Mouse (Mus musculus) CH12.LX (cell line): ENCODE measurements around the gene Elane. TPM values are rescaled to one million over a fixed set of nuclear protein-coding genes. Genes with fewer than 3 reads are reported as not detected.

ENCODE experiments used
- DNase-seq: peaks from one replicate; pipeline ENCODE4 v3.0.0-alpha.2; 2013; ENCODE audit errors: extremely low read depth
- H3K27ac ChIP-seq: 2 replicates; pipeline ENCODE4 v1.5.1; 2012; ENCODE audit warnings: low read depth, mild to moderate bottlenecking, control low read depth, moderate library complexity; ENCODE audit not compliant: insufficient read depth
- H3K27me3 ChIP-seq: replicated peaks from 2 replicates; pipeline ENCODE3; 2012; ENCODE audit warnings: inconsistent platforms
- H3K36me3 ChIP-seq, 2 experiments: replicated peaks in 1 of 2; 2 replicates each; pipeline versions ENCODE3 to v1.6.1; 2012; ENCODE audit warnings: inconsistent platforms in 1 of 2, low read length in 1 of 2, mild to moderate bottlenecking in 1 of 2, mixed read lengths in 1 of 2, moderate library complexity in 1 of 2; ENCODE audit not compliant: control insufficient read depth in 1 of 2, insufficient read depth in 1 of 2
- H3K4me1 ChIP-seq, 2 experiments: 2 replicates each; pipeline ENCODE4 v1.6.1; 2012; ENCODE audit warnings: inconsistent platforms in 1 of 2, moderate library complexity in 1 of 2; ENCODE audit not compliant: insufficient read depth in 2 of 2, control insufficient read depth in 1 of 2
- H3K4me2 ChIP-seq: 2 replicates; pipeline ENCODE4 v1.6.1; 2012; ENCODE audit warnings: low read depth, mild to moderate bottlenecking, control low read depth; ENCODE audit not compliant: poor library complexity, insufficient read depth, severe bottlenecking
- H3K4me3 ChIP-seq, 3 experiments: fragments of 150-350 bp in 1 of 3; sonication (generic) in 1 of 3; replicated peaks in 1 of 3; 2 replicates each; pipeline versions ENCODE3 to v1.5.1; 2011 to 2012; ENCODE audit warnings: low read depth in 2 of 3, low read length in 2 of 3, mild to moderate bottlenecking in 2 of 3, moderate library complexity in 2 of 3, control low read depth in 1 of 3, improper control_type of control experiment in 1 of 3, inconsistent platforms in 1 of 3, mixed read lengths in 1 of 3; ENCODE audit not compliant: poor library complexity in 1 of 3
- H3K79me2 ChIP-seq: replicated peaks from 2 replicates; pipeline ENCODE4 v1.6.1; 2012; ENCODE audit warnings: mild to moderate bottlenecking, moderate library complexity; ENCODE audit not compliant: control insufficient read depth, poor library complexity, insufficient read depth, severe bottlenecking; ENCODE audit errors: extremely low read depth
- H3K9ac ChIP-seq: 2 replicates; pipeline ENCODE4 v1.6.1; 2012; ENCODE audit warnings: low read depth, mild to moderate bottlenecking, control low read depth, moderate library complexity; ENCODE audit not compliant: insufficient read depth
- H3K9me3 ChIP-seq: replicated peaks from 2 replicates; pipeline ENCODE3; 2012; ENCODE audit warnings: low read length, inconsistent platforms, mixed read lengths
- ETS1 ChIP-seq: conservative IDR thresholded peaks from 2 replicates; pipeline ENCODE4 v1.6.1; 2012; ENCODE audit warnings: low read depth, mild to moderate bottlenecking, inconsistent platforms, low read length, improper control_type of control experiment, moderate library complexity
- GABPA ChIP-seq: IDR thresholded peaks from 2 replicates; pipeline ENCODE4 v1.6.1; 2012; ENCODE audit warnings: low read depth, low read length, improper control_type of control experiment, inconsistent platforms; ENCODE audit not compliant: insufficient replicate concordance
- IRF4 ChIP-seq: IDR thresholded peaks from 2 replicates; pipeline ENCODE4 v1.6.1; 2014; ENCODE audit warnings: low read depth, mild to moderate bottlenecking, inconsistent platforms, low read length, improper control_type of control experiment
- MAZ ChIP-seq: IDR thresholded peaks from 2 replicates; pipeline ENCODE4 v1.6.1; 2012; ENCODE audit warnings: low read depth, mild to moderate bottlenecking, inconsistent platforms, low read length, improper control_type of control experiment, moderate library complexity
- MYC ChIP-seq: IDR thresholded peaks from 2 replicates; pipeline ENCODE4 v1.6.1; 2011; ENCODE audit warnings: low read depth, mild to moderate bottlenecking, improper control_type of control experiment, low read length
- NELFE ChIP-seq: IDR thresholded peaks from 2 replicates; pipeline ENCODE4 v1.6.1; 2011; ENCODE audit warnings: low read depth, low read length, improper control_type of control experiment
- NRF1 ChIP-seq: IDR thresholded peaks from 2 replicates; pipeline ENCODE4 v1.6.1; 2014; ENCODE audit warnings: low read depth, mild to moderate bottlenecking, inconsistent platforms, low read length, improper control_type of control experiment, moderate library complexity
- POLR2A ChIP-seq: IDR thresholded peaks from 2 replicates; pipeline ENCODE4 v1.6.1; 2011; ENCODE audit warnings: low read depth, mild to moderate bottlenecking, improper control_type of control experiment, low read length
- POLR2AphosphoS2 ChIP-seq: IDR thresholded peaks from 2 replicates; pipeline ENCODE4 v1.6.1; 2011; ENCODE audit warnings: low read depth, low read length, improper control_type of control experiment
- RCOR1 ChIP-seq: conservative IDR thresholded peaks from 2 replicates; pipeline ENCODE4 v1.6.1; 2012; ENCODE audit warnings: low read depth, mild to moderate bottlenecking, inconsistent platforms, low read length, improper control_type of control experiment
- SIN3A ChIP-seq: IDR thresholded peaks from 2 replicates; pipeline ENCODE4 v1.6.1; 2012; ENCODE audit warnings: low read length, improper control_type of control experiment, inconsistent platforms
- TBP ChIP-seq: conservative IDR thresholded peaks from 2 replicates; pipeline ENCODE4 v1.6.1; 2011; ENCODE audit warnings: low read depth, low read length, improper control_type of control experiment
- USF1 ChIP-seq: IDR thresholded peaks from 2 replicates; pipeline ENCODE4 v1.6.1; 2014; ENCODE audit warnings: low read depth, mild to moderate bottlenecking, inconsistent platforms, low read length, improper control_type of control experiment
- USF2 ChIP-seq: conservative IDR thresholded peaks from 2 replicates; pipeline ENCODE4 v1.6.1; 2011; ENCODE audit warnings: low read depth, low read length, improper control_type of control experiment
- ZC3H11A ChIP-seq: IDR thresholded peaks from 2 replicates; pipeline ENCODE4 v1.6.1; 2012; ENCODE audit warnings: low read depth, mild to moderate bottlenecking, inconsistent platforms, low read length, improper control_type of control experiment
- ZNF384 ChIP-seq: IDR thresholded peaks from 2 replicates; pipeline ENCODE4 v1.6.1; 2012; ENCODE audit warnings: low read depth, low read length, improper control_type of control experiment, inconsistent platforms
- dilution Hi-C: fragments of 300-500 bp; cut with MboI; formaldehyde crosslinking; loops from 2 replicates; pipeline ENCODE4 v1.14.3; 2020; ENCODE audit warnings: low sequenced_read_pairs; ENCODE audit not compliant: extremely low pct_unique_long_range_greater_than_20kb, extremely low pct_ligation_motif_present
- in situ Hi-C: fragments of 300-500 bp; cut with MboI; formaldehyde crosslinking; loops from 3 replicates; pipeline ENCODE4 v1.14.3; 2019; ENCODE audit warnings: low sequenced_read_pairs, low pct_ligation_motif_present, low pct_unique_long_range_greater_than_20kb, mixed read lengths
- polyA plus RNA-seq: library from polyadenylated mRNA; unstranded; fragments of >175 nt; gene quantifications from 2 replicates; pipeline ENCODE4 v1.2.1, GENCODE M21; 2012; ENCODE audit warnings: low read depth; ENCODE audit not compliant: insufficient read length
- total RNA-seq, 2 experiments: library from RNA; depleted of rRNA; stranded (reverse); fragments of 300-350 nt in 1 of 2; fragments of >200 nt in 1 of 2; gene quantifications; 2 replicates each; pipeline ENCODE4 v1.2.3; 2012 to 2014

The Elane gene
- total and polyA plus RNA-seq, 3 experiments = not detected

DNA sequence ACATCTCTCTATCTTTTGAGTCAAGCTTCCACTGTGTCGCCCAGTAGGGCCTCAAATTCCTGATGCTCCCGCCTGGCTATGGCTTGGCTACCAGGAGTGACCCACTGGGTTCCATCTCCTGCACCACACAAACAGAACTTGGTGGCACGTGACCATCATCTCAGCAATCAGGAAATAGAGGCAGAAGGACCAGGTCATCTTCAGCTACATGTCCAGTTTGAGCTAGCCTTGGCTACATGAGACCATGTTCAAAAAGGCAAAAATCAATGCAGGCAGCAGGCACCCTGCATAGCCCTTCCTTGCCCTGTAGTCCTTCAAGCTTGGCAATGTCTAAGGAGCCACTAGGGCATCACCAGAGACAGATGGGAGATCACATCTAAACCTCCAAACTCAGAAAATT is 46.0 kb upstream of the Elane start:
- Histone ChIP-seq H3K36me3 (no peaks in the 10 kb centered on the region), H3K27ac (no peak overlapping the region), H3K4me1 (no peaks in the 10 kb centered on the region), H3K4me2 (no peak overlapping the region), H3K27me3 (peaks cover 7% of the 10 kb centered on the region), H3K9ac (no peak overlapping the region), H3K79me2 (no peaks in the 10 kb centered on the region), H3K9me3 (peaks cover 5% of the 10 kb centered on the region), H3K4me3 (no peak overlapping the region)
- dilution Hi-C loops = no loop called here
- DNase-seq = no peak
- no peak for TF ChIP-seq USF1
- in situ Hi-C loops = no loop called here

DNA sequence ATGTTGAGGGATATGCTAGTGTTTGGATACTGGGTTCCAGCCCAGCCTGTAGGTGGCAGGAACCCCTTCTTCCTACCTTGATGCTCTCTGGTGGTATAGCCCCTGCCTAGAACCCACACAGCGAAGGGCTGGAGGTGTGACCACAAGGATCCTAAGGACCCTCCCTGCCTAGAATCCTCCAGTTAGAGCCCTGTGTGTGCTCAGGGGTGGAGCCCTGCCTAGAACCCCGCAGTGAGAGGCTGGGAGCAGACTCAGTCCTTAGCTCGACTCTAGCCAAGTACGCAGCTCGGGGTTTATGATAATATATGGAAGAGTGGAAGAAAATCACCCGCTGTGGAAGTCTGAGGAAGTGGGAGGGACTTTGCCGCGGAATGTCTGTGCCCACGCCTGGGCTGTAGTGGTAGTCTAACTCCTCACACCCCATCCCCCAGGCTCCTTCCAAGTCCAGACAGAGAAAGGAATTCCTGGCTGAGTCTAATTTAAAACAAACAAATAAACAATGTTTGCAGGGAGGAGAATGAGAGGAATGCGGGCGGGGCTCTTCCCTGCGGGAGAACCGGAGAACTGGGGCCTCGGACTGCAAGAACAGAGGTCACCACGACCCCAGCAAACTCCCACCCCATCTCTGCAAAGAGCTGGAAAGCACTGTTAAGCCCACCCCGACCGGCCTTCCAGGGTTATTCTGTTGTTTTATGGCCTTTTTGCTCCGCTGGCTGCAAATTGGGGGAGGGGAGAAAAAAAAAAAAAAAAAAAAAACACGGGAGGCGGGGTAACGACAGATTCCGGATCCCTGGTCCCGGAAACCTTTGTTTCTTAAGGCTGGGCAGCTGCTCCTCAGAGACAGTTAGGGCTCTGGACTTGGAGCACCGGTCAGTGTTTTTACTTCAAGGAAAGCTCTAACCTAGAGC is 45.1 kb upstream of the Elane start:
- Histone ChIP-seq H3K27me3 (peaks cover 7% of the 10 kb centered on the region), H3K79me2 (no peaks in the 10 kb centered on the region), H3K4me2 (no peak overlapping the region), H3K27ac (no peak overlapping the region), H3K4me1 (no peaks in the 10 kb centered on the region)
- DNase-seq = no peak
- TF ChIP-seq ZNF384 = peak; percentile 71
- TF ChIP-seq TBP = no peak
- TF ChIP-seq, all 38 proteins: peak for 1
- Histone ChIP-seq H3K36me3 (no peaks in the 10 kb centered on the region), H3K4me3 (no peak overlapping the region), H3K9ac (no peak overlapping the region), H3K9me3 (peaks cover 5% of the 10 kb centered on the region)
- dilution Hi-C loops = no loop called here
- in situ Hi-C loops = no loop called here

DNA sequence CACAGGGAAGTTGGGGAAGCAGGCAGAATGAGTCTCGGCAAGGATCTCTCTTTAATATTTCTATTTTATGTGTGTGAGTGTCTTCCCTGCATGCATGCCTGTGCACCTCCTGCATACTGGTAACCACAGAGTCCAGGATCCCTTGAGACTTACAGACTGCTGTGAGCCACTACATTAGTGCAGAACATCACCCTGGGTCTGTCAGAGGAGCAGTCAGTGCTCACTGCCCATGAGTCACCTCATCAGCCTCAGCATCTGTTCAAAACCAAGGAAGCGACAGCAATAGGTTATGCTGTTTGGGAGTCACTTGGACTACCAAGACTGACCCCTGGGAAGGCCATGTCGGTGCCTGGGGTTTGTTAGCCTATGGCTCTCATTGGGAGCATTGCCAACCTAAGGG is 43.7 kb upstream of the Elane start:
- TF ChIP-seq ZC3H11A = no peak
- no peak for TF ChIP-seq IRF4
- no peak for TF ChIP-seq NRF1
- no peak for TF ChIP-seq RCOR1
- no peak for TF ChIP-seq SIN3A
- no peak for TF ChIP-seq POLR2A
- TF ChIP-seq NELFE = no peak
- TF ChIP-seq POLR2AphosphoS2 = no peak
- no peak for TF ChIP-seq TBP
- no peak for TF ChIP-seq MYC
- TF ChIP-seq MAZ = no peak
- no peak for TF ChIP-seq USF2
- no peak for TF ChIP-seq GABPA
- no peak for TF ChIP-seq ETS1
- no peaks in the 10 kb centered on the region for H3K36me3 ChIP-seq
- no peaks in the 10 kb centered on the region for H3K9me3 ChIP-seq
- dilution Hi-C loops = no loop called here
- H3K79me2 ChIP-seq = no peaks in the 10 kb centered on the region
- H3K9ac ChIP-seq = no peak overlapping the region
- no peak overlapping the region for H3K4me3 ChIP-seq
- H3K4me1 ChIP-seq = no peaks in the 10 kb centered on the region
- no peak overlapping the region for H3K27ac ChIP-seq
- peaks cover 7% of the 10 kb centered on the region for H3K27me3 ChIP-seq
- no peak for DNase-seq
- in situ Hi-C loops = no loop called here
- no peak overlapping the region for H3K4me2 ChIP-seq
